Comparison of ENCODE assay signal across 9 mouse cellular contexts in the genomic region with DNA sequence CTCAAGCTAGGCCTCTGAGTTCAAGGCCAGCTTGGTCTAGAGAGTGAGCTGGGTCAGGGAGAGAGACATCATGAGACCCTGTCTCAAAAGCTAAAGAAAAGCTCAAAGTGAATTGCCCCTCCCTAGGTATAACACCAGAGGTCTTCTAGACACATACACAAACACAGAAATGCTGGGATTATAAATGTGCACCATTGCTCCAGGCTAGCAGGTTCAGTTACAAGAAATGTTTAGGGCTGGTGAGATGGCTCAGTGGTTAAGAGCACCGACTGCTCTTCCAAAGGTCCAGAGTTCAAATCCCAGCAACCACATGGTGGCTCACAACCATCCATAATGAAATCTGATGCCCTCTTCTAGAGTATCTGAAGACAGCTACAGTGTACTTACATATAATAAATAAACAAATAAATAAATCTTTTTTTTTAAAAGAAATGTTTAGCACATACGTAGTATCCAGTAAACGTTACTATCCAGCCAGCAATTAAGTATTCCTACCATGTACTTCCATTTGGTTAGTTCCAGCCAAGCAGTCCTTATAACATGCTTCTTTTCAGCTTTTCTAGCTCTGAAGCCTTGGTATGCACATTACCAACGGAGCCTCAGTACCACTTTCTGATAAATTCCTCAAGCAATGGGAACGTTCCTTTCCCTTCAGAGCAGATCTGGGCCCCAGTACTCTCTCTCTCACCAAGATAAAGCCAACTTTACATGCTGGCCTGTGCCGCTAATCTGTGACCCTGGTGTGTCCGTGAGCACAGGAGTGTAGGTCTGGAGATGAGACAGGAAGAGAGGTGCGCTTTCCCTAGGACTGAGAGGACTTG. TPM values are rescaled to one million over a fixed set of nuclear protein-coding genes. Genes with fewer than 3 reads are reported as not detected.
DNase-seq lines count a peak whose midpoint lies in the region; ATAC-seq and TF ChIP-seq lines count a peak whose summit lies in the region.
"Had no signal": no experiment of that assay in that cellular context is flagged by ENCODE, and none has a peak within 500 bp of the region (broad histone marks: within the 10 kb centered on the region; RNA-seq: fewer than 3 reads in every experiment).

No protein-coding gene starts in this region.

- TF ChIP-seq CTCF in heart, adult 2 months (IDR thresholded peaks at IDR 0.05): no peak
- no peak for TF ChIP-seq CTCF in E14TG2a.4 (conservative IDR thresholded peaks at IDR 0.05; ENCODE audit: low read length)

- no peak overlapping the region for H3K4me3 ChIP-seq in heart, adult 2 months
- peak overlapping the region; percentile 84 for H3K4me3 ChIP-seq in E14TG2a.4 (replicated peaks; ENCODE audit: low read length)
- H3K4me3 ChIP-seq in hindbrain, embryonic 11.5 days (ENCODE audit: low read depth, low read length): no peak overlapping the region
- peak overlapping the region; percentile 78 for H3K4me3 ChIP-seq in liver, embryonic 13.5 days (replicated peaks)

- H3K27ac ChIP-seq in heart, adult 2 months: peak overlapping the region; percentile 65
- no peak overlapping the region for H3K27ac ChIP-seq in hindbrain, embryonic 11.5 days (ENCODE audit: low read depth, low read length)
- H3K27ac ChIP-seq in liver, embryonic 13.5 days: peak overlapping the region; percentile 98

- no peaks in the 10 kb centered on the region for H3K36me3 ChIP-seq in heart, adult 2 months (ENCODE audit: control insufficient read depth, insufficient read depth, low read length)
- peaks cover 15% of the 10 kb centered on the region; the same call in 1 of the 2 replicates for H3K36me3 ChIP-seq in E14TG2a.4 (ENCODE audit: insufficient read depth, low read length)
- no peaks in the 10 kb centered on the region for H3K36me3 ChIP-seq in hindbrain, embryonic 11.5 days (ENCODE audit: control insufficient read depth, insufficient read depth, low read length)
- H3K36me3 ChIP-seq in liver, embryonic 13.5 days: peaks cover 6% of the 10 kb centered on the region

- no peak for TF ChIP-seq EP300 in heart, adult 2 months (IDR thresholded peaks at IDR 0.05; ENCODE audit: insufficient read depth, low read depth, low read length)

- no peak overlapping the region for H3K9ac ChIP-seq in heart, adult 2 months (ENCODE audit: low read depth, low read length)
- H3K9ac ChIP-seq in hindbrain, embryonic 11.5 days (ENCODE audit: low read depth, low read length): no peak overlapping the region
- H3K9ac ChIP-seq in liver, embryonic 13.5 days: peak overlapping the region; percentile 83

- H3K4me1 ChIP-seq in heart, adult 2 months (ENCODE audit: control insufficient read depth, insufficient read depth, low read length): peaks cover 15% of the 10 kb centered on the region
- peaks cover 47% of the 10 kb centered on the region for H3K4me1 ChIP-seq in E14TG2a.4 (replicated peaks; ENCODE audit: low read depth, low read length)
- 0 out of 2 replicates have a peak, but pooled peaks cover 2% of the 10 kb centered on the region for H3K4me1 ChIP-seq in hindbrain, embryonic 11.5 days (replicated peaks; ENCODE audit: control insufficient read depth, insufficient read depth, low read length)
- H3K4me1 ChIP-seq in liver, embryonic 13.5 days (replicated peaks): peaks cover 96% of the 10 kb centered on the region

- H3K4me2 ChIP-seq in hindbrain, embryonic 11.5 days (replicated peaks; ENCODE audit: low read depth, low read length): 0 out of 2 replicates have a peak overlapping the region, but pooled peaks have one; percentile 86
- H3K4me2 ChIP-seq in liver, embryonic 13.5 days: peak overlapping the region; percentile 96

- no peak for TF ChIP-seq POLR2A in heart, adult 2 months (IDR thresholded peaks at IDR 0.05; ENCODE audit: insufficient read depth, low read depth, low read length)

- intact Hi-C loops in heart, adult 2 months (cut with DNase I): no loop called here

- H3K79me2 ChIP-seq in heart, adult 2 months (replicated peaks; ENCODE audit: control insufficient read depth, insufficient read depth, low read length): no peaks in the 10 kb centered on the region

- WGBS in heart, adult 2 months: 83% methylated on average over 8 of the region's 8 CpGs
- 63% methylated on average over 8 of the region's 8 CpGs for WGBS in hindbrain, embryonic 11.5 days
- 34% methylated on average over 8 of the region's 8 CpGs for whole genome bisulfite sequencing in liver, embryonic 13.5 days (ENCODE audit: insufficient replicate concordance)

- H3K27me3 ChIP-seq in heart, adult 2 months (ENCODE audit: control insufficient read depth, insufficient read depth, low read length): no peaks in the 10 kb centered on the region
- peaks cover 57% of the 10 kb centered on the region for H3K27me3 ChIP-seq in E14TG2a.4 (ENCODE audit: insufficient read depth, low read length)
- H3K27me3 ChIP-seq in hindbrain, embryonic 11.5 days (ENCODE audit: control insufficient read depth, insufficient read depth, low read length): peaks cover 9% of the 10 kb centered on the region
- H3K27me3 ChIP-seq in liver, embryonic 13.5 days: no peaks in the 10 kb centered on the region

- ATAC-seq in hindbrain, embryonic 11.5 days (ENCODE audit: low FRiP score): no peak
- ATAC-seq in liver, embryonic 13.5 days (ENCODE audit: low read depth): peak; percentile 56
- ATAC-seq in inflammation-experienced regulatory T-cells, adult 6 months: no peak
- no peak for ATAC-seq in cerebellum, adult (ENCODE audit: insufficient number of reproducible peaks, low FRiP score, low TSS enrichment)

- no peaks in the 10 kb centered on the region for H3K9me3 ChIP-seq in E14TG2a.4 (ENCODE audit: low read length)
- H3K9me3 ChIP-seq in hindbrain, embryonic 11.5 days (ENCODE audit: control insufficient read depth, low read length): no peaks in the 10 kb centered on the region
- H3K9me3 ChIP-seq in liver, embryonic 13.5 days (replicated peaks): no peaks in the 10 kb centered on the region

- no peak for DNase-seq in heart, adult 2 months
- no peak for DNase-seq in heart, adult 8-10 months (ENCODE audit: low spot score)
- DNase-seq in hindbrain, embryonic 11.5 days (ENCODE audit: low spot score): no peak
- DNase-seq in liver, embryonic 13.5 days: peak; percentile 63
- DNase-seq in frontal cortex, postnatal 14 days (ENCODE audit: low spot score in 2 of 2): no peak

RNA-seq across cellular contexts. Expression of gene Notch3, which starts 54.0 kb away (rescaled TPM):
- 10 to 100 TPM; 24.2 to 30.6 TPM for total RNA-seq in heart, adult 2 months (2021)
- polyA plus RNA-seq in heart, adult 2 months (2012; rRNA removed): 22.5 and 32.1 TPM in 2 replicates
- 10 to 100 TPM; 18.6 to 24.9 (median 21.6) TPM for total RNA-seq in heart, adult 8-10 months (2022)
- polyA plus RNA-seq in hindbrain, embryonic 11.5 days (2014; fragmentation: Nextera tagmentation; extraction: Ambion mirVana): 20.3 and 24.7 TPM in 2 replicates
- 0.45 and 0.48 TPM in 2 replicates for polyA plus RNA-seq in liver, embryonic 13.5 days (2015; fragmentation: Nextera tagmentation; extraction: Ambion mirVana)
- polyA plus RNA-seq in inflammation-experienced regulatory T-cells, adult 6 months (2017; shearing (Covaris generic)): not detected
- total RNA-seq: neutrophil, adult 5-6 weeks had no signal

Comparison
In these comparisons a context has a peak if more than half of its experiments do, and no peak if none do; other contexts are left out.
1. H3K4me3 ChIP-seq: peak in E14TG2a.4 (single experiment) and liver, embryonic 13.5 days (single experiment); none in heart, adult 2 months (single experiment) and hindbrain, embryonic 11.5 days (single experiment).
2. RNA of gene Notch3, which starts 54.0 kb away (polyA plus RNA-seq): 20.3 to 24.7 TPM in hindbrain, embryonic 11.5 days and 22.5 to 32.1 TPM in heart, adult 2 months; 0.45 to 0.48 TPM in liver, embryonic 13.5 days and not detected in inflammation-experienced regulatory T-cells, adult 6 months; every median in the first group is over 10 times any median in the second.